Mouse (Mus musculus): ENCODE measurements around the gene Uhrf1bp1.

DNA sequence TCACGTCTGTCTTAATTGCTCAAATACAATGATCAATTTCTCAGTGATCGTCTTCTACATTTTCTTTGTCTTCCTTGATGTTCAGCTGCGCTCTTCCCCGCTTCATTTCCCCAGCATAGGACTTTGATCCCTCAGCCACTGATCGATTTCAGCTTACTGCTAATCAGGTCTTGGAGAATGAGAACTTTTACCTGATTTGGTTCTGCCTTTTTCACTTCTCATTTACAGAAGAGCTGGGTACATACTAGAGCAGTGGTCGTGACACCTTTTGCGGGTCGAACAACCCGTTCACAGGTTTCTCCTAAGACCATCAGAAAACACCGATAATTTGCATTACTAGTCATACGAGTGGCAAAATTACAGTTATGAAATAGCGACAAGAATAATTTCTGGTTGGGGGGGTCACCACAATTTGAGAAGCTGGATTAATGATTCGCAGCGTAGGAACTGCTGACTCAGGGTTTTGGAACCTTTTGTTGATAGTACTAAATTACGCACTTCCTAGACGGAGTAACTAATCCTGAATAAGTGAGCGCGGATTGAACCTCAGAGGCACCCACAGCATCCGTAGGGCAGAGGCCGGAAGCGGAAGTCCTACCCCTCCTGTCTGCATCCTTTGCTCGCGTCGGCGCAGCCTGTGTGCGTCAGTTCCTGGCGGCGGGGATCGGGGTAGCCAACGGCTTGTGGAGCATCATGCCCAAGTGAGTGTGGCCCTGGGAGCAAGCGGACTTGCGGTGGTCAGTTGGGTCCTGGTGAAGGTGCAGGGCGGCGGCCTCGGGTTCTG, 16.6 kb upstream of the Uhrf1bp1 start:
- TF ChIP-seq EP300 (IDR thresholded peaks at IDR 0.05): peak; percentile 86; the same call in 1 of the 2 replicates
- TF ChIP-seq CTCF (IDR thresholded peaks at IDR 0.05): peak; percentile 30; the same call in 1 of the 2 replicates

Data from lung, postnatal 0 days (tissue).